Mouse (Mus musculus) urinary bladder, postnatal 4 days (tissue): ENCODE measurements around the gene Tmem129.

Source experiments
- DNase-seq, 2 experiments: peaks; one replicate each; pipeline ENCODE4 v3.0.0; 2021 to 2022; ENCODE audit warnings: low spot score in 2 of 2

Gene Tmem129

GRCm38 (mm10) chr5:33687142-33687541, 28.9 kb upstream of the Tmem129 start:
- no peak for DNase-seq

- no peak for DNase-seq
These were observed 26.7 kb upstream of the Tmem129 start for GRCm38 (mm10) chr5:33684932-33685331.

GRCm38 (mm10) chr5:33683897-33684652, 25.9 kb upstream of the Tmem129 start:
- DNase-seq, result no peak

- no peak for DNase-seq
These were observed 24.7 kb upstream of the Tmem129 start for GRCm38 (mm10) chr5:33682963-33683362.

GRCm38 (mm10) chr5:33681611-33682388, 23.6 kb upstream of the Tmem129 start:
- no peak for DNase-seq

- DNase-seq, result no peak
These were observed 22.8 kb upstream of the Tmem129 start for GRCm38 (mm10) chr5:33681044-33681443.

GRCm38 (mm10) chr5:33678244-33678643, 20.0 kb upstream of the Tmem129 start:
- no peak for DNase-seq

- peak in 1 of 2 experiments; percentile 69 for DNase-seq
These were observed 17.7 kb upstream of the Tmem129 start for GRCm38 (mm10) chr5:33675964-33676363.

GRCm38 (mm10) chr5:33674439-33674838, 16.2 kb upstream of the Tmem129 start:
- DNase-seq, result no peak

- no peak for DNase-seq
These were observed 13.4 kb upstream of the Tmem129 start for GRCm38 (mm10) chr5:33671659-33672058.

GRCm38 (mm10) chr5:33668223-33668622, 10.0 kb upstream of the Tmem129 start:
- DNase-seq, result no peak

GRCm38 (mm10) chr5:33658664-33659050, 441 bp upstream of the Tmem129 start:
- no peak for DNase-seq

- no peak for DNase-seq
These were observed 897 bp downstream of the Tmem129 start for GRCm38 (mm10) chr5:33657251-33657786.

GRCm38 (mm10) chr5:33656739-33657138, 1.5 kb downstream of the Tmem129 start:
- DNase-seq, result no peak

GRCm38 (mm10) chr5:33655251-33655840, 2.9 kb downstream of the Tmem129 start:
- no peak for DNase-seq

GRCm38 (mm10) chr5:33654424-33654823, 3.8 kb downstream of the Tmem129 start:
- DNase-seq, result no peak

- no peak for DNase-seq
These were observed 5.4 kb downstream of the Tmem129 start for GRCm38 (mm10) chr5:33652783-33653173.

GRCm38 (mm10) chr5:33651921-33652782, 6.1 kb downstream of the Tmem129 start, which contains the start of gene Slbp:
Gene Slbp, minus strand, starts transcription at chr5:33652574.
- DNase-seq, result peak; percentile 95 to 96

- DNase-seq, result no peak
These were observed 6.7 kb downstream of the Tmem129 start for GRCm38 (mm10) chr5:33651541-33651920.

- no peak for DNase-seq
These were observed 7.2 kb downstream of the Tmem129 start for GRCm38 (mm10) chr5:33651017-33651416.

GRCm38 (mm10) chr5:33640652-33641051, 17.6 kb downstream of the Tmem129 start:
- DNase-seq, result no peak
